Mouse (Mus musculus) C2C12 (cell line): ENCODE results near the gene Ston2.

Experiments used
- CTCF ChIP-seq: IDR thresholded peaks from one replicate; pipeline ENCODE4 v1.5.1; 2011; ENCODE audit not compliant: control insufficient read depth, insufficient read depth, insufficient read length
- FOSL1 ChIP-seq: IDR thresholded peaks from one replicate; pipeline ENCODE4 v1.8.0; 2011; ENCODE audit warnings: mild to moderate bottlenecking, low read length; ENCODE audit not compliant: poor library complexity, insufficient read depth, severe bottlenecking
- MAX ChIP-seq: IDR thresholded peaks from one replicate; pipeline ENCODE4 v1.6.1; 2011; ENCODE audit warnings: mild to moderate bottlenecking, control low read depth
- MYOD1 ChIP-seq: IDR thresholded peaks from one replicate; pipeline ENCODE4 v1.6.1; 2011; ENCODE audit warnings: low read depth; ENCODE audit not compliant: control insufficient read depth, insufficient read length
- MYOG ChIP-seq: IDR thresholded peaks from one replicate; pipeline ENCODE4 v1.6.1; 2011; ENCODE audit not compliant: control insufficient read depth, insufficient read length; ENCODE audit errors: extremely low read depth
- USF1 ChIP-seq: IDR thresholded peaks from one replicate; pipeline ENCODE4 v1.6.1; 2011; ENCODE audit warnings: low read depth, mild to moderate bottlenecking, control low read depth, moderate library complexity

DNA sequence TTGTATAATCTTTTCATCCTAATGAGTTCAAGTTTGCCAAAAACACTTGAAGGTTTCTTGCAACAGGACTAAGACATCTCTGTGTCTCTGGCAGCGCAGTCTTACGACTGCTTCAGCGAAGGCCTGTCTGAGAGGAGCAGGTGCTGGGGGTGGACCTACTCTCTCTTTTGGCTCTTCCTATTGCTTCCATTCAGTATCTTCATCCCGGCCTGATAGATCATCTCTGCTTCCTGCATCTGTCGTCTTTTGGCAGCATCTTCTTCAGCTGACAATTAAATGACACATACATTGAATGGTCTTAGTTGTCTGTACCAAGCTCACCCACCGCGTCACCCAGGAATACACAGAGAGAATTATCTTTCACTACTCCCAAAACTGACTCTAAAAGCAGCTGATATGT, 43.2 kb upstream of the Ston2 start:
- no peak for TF ChIP-seq CTCF
- no peak for TF ChIP-seq USF1
- TF ChIP-seq FOSL1, result no peak
- no peak for TF ChIP-seq MYOD1
- TF ChIP-seq MYOG, result no peak
- TF ChIP-seq MAX, result no peak
